Mouse (Mus musculus) macrophage (primary cell): ENCODE data around the gene Ubap2l. TPM values are rescaled to one million over a fixed set of nuclear protein-coding genes. Genes with fewer than 3 reads are reported as not detected.

Experiments
- H3K27ac ChIP-seq: fragments of 350-480 bp; formaldehyde crosslinking; 2 replicates; pipeline ENCODE4 v1.9.0; 2021
- H3K36me3 ChIP-seq: fragments of 350-480 bp; formaldehyde crosslinking; 2 replicates; pipeline ENCODE4 v1.9.0; 2021; ENCODE audit errors: inconsistent target
- H3K4me3 ChIP-seq: fragments of 350-480 bp; formaldehyde crosslinking; 2 replicates; pipeline ENCODE4 v1.9.0; 2021; ENCODE audit errors: inconsistent target
- H3K79me2 ChIP-seq: fragments of 350-480 bp; formaldehyde crosslinking; 2 replicates; pipeline ENCODE4 v1.9.0; 2021; ENCODE audit errors: inconsistent target
- WGBS: methylation state at CpG from one replicate; pipeline ENCODE4 v1.1.7; 2026; ENCODE audit warnings: inconsistent platforms; ENCODE audit not compliant: missing documents; 5-methylcytosine and 5-hydroxymethylcytosine counted together
- polyA plus RNA-seq: library from polyadenylated mRNA; stranded (reverse); fragments of 250-400 nt; gene quantifications from 3 replicates; pipeline ENCODE4 v1.2.4, GENCODE M21; 2018; ENCODE audit warnings: inconsistent platforms

The Ubap2l gene
- polyA plus RNA-seq, 1 experiment from 2014 or later: 411 TPM

DNA sequence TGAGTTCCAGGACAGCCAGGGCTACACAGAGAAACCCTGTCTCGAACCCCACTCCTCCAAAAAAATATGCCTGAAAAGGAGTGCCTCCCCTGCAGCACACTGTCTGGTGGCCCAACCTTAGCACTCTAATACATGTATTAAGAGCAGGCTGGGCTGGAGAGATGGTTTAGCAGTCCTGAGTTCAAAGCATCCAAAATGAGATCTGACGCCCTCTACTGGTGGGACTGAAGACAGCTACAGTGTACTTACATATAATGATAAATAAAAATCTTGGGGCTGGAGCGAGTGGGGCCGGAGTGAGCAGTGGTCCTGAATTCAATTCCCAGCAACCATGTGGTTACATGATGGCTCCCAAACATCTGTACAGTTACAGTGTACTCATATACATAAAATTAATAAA is 85.5 kb downstream of the Ubap2l start:
- peaks cover 13% of the 10 kb centered on the region; the same call in 1 of the 2 replicates for H3K79me2 ChIP-seq
- no peak overlapping the region for H3K27ac ChIP-seq
- 76% methylated on average over 4 of the region's 4 CpGs for WGBS
- no peak overlapping the region for H3K4me3 ChIP-seq
- no peaks in the 10 kb centered on the region for H3K36me3 ChIP-seq

DNA sequence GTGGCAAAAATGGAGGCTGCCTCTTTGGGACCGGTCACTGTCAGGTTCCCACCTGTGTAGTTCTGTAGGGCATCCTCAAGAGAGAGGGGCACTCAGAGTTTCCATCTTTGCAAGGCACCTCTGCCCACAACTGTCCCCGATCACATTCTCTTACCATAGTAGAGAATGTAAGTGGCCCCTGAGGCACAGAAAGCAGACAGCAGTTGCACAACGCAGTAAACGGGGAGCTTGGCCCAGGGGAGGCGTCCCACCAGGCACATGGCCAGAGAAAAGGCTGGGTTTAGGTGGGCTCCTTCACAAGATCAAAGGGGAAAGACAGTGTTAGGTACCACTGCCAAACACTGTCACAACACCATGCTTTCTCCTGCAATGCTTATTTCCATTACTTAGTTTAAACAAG is 86.5 kb downstream of the Ubap2l start:
- Histone ChIP-seq H3K36me3 (no peaks in the 10 kb centered on the region), H3K27ac (no peak overlapping the region), H3K4me3 (no peak overlapping the region), H3K79me2 (peaks cover 19% of the 10 kb centered on the region)
- 87% methylated on average over 5 of the region's 5 CpGs for WGBS

DNA sequence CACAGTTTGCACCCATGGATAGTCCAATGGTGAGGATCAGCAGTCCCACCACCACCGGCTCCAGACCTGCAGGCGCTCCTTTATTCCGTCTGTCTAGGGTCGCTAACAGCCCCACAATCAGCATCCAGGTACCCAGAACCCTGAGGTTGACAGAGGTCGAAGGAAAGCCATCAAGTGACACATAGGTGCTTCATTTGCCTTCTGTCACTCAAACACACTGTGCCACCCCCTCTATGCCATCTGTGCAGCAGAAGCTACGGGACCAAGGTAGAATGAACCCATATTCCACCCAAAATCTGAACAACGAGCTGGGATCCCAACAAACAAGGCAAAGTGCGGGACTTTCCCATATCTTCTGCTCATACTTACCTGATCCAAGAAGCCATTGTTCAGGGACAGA is 86.9 kb downstream of the Ubap2l start:
- WGBS: 93% methylated on average over 8 of the region's 8 CpGs
- Histone ChIP-seq H3K36me3 (no peaks in the 10 kb centered on the region), H3K79me2 (peaks cover 20% of the 10 kb centered on the region), H3K4me3 (no peak overlapping the region), H3K27ac (no peak overlapping the region)

DNA sequence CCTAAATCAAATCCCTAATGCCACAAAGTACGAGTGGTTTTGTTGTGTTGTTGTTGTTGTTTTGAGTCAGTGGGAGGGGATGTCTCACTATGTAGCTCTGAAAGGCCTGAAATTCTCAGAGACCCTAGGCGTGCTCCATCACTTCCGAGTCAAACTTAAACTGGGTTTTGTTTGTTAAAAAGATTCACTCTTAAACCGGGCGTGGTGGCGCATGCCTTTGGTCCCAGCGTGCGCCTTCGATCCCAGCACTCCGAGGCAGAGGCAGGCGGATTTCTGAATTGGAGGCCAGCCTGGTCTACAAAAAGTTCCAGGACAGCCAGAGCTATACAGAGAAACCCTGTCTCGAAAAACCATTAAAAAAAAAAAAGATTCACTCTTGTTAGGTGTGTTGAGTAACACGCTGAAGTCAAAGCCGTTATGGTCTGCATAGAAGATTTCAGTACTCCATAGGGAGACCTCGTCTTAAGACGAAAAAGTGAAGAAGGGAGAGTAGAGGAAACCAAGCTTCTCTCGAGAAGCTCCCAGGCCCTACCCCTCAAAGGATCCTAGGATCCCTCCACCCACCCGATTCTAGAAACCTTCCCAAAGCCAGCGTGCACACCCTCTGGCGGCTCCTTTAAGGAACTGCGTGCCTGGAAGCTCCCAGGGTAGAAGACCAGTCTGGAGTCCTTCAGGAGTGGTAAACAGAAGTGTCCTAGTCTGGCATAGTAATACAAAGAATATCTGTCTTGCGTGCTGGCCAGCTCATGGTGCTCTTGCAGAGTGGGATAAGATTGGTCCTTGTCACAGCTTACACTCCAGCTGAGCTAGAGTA is 88.3 kb downstream of the Ubap2l start:
- Histone ChIP-seq H3K79me2 (peaks cover 25% of the 10 kb centered on the region), H3K4me3 (peak overlapping the region; percentile 77), H3K27ac (peak overlapping the region; percentile 69), H3K36me3 (no peaks in the 10 kb centered on the region)
- WGBS: 17% methylated on average over 22 of the region's 22 CpGs

DNA sequence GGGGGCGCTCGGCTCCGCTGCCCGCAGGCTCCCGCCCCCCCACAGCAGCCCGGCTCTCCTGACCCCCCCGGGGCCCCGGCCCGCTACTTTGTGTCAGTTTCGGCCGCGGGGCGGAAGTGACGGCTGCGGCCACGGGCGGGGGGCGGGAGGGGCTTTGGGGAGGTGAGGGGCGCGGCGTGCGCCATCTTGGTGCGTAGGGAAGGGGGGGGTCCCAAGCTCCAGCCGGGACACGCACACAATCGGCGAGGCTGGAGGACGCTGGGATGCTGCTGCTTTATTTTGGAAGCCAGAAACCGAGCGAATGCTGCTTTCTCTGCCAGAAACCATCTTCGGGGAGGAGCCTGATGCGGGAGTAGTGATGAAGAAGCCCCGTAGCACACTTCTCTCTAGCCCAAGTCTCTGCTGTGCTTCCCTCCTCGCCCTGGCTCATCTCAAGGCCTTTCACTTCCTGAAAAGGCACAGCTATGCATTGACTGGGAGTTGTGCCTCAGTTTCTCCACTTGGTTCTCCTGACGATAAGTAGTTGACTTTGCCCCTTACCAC is 89.1 kb downstream of the Ubap2l start, which contains the start of gene Atp8b2:
TSS of gene Atp8b2 (minus strand) at position 288 of the 543 bp plus-strand sequence.
- under 1% methylated on average over 25 of the region's 35 CpGs for WGBS
- no peaks in the 10 kb centered on the region for H3K36me3 ChIP-seq
- peak within 1 kb of the TSS; percentile 77 for H3K4me3 ChIP-seq
- H3K79me2 ChIP-seq: peaks cover 25% of the 10 kb centered on the region
- peak within 1 kb of the TSS; percentile 69 for H3K27ac ChIP-seq

DNA sequence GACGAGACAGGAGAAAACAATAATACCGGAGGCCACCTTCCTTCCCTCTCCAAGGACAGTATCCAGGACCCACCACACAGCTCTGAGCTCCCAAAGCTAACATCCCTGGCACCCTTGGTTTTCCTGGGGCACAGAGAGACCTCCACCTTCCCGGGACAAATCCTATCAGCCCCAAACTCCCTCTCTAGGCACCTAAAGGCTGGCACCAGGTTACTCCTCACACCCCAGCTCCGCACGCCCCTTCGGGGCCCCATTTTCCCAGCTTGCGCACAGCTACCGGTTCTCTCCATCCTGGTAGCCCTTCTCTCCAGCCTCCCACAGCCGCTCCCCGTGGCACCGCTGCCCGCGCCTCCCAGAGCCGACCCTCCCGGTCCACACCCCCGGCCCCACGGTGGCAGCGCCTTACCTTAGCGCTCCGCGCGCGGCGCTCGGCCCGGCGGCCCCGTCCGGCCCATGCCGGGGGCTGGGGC is 89.6 kb downstream of the Ubap2l start:
- peak overlapping the region; percentile 54 for H3K27ac ChIP-seq

DNA sequence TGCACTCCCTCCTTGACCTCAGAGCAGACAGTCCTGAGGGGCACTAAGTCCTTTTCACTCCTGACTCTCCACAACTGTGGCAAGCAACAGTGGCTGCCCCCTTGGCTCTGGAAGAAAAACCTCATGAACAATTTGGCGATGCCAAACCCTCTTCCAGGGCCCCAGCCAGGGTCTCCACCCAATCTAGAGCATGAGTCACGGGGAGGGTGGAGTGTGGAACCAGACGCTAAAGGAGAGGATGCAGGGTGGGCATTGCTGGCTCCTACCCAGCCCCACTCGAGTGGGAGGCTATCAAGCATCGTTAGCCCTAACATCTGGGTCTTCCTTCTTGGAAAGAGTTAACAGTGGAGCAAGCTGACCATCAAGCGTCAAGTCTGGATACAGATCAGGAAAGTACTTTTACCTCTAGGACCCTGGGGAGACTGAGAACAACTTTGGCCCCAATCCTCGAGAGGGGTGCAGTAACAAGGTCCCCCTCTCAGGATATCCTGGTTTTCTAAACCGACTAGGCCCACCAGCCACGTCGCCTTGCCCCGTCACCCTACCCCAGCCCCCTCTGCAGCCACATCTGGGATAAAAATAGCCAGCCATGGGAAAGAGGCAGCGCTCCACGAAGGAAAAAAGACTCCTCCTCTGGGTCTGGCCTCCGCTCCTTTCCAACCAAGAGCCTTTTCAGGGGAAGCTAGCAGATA is 90.2 kb downstream of the Ubap2l start:
- 0 out of 2 replicates have a peak, but pooled peaks cover 6% of the 10 kb centered on the region for H3K36me3 ChIP-seq
- peaks cover 25% of the 10 kb centered on the region for H3K79me2 ChIP-seq
- peak overlapping the region; percentile 54 for H3K27ac ChIP-seq
- WGBS: 6% methylated on average over 11 of the region's 14 CpGs
- peak overlapping the region; percentile 75 for H3K4me3 ChIP-seq

More for the DNA sequence above, 89.6 kb downstream of the Ubap2l start:
- Histone ChIP-seq H3K36me3 (0 out of 2 replicates have a peak, but pooled peaks cover 4% of the 10 kb centered on the region), H3K79me2 (peaks cover 25% of the 10 kb centered on the region), H3K4me3 (peak overlapping the region; percentile 75)
- WGBS: 0% methylated on average over 28 of the region's 30 CpGs

DNA sequence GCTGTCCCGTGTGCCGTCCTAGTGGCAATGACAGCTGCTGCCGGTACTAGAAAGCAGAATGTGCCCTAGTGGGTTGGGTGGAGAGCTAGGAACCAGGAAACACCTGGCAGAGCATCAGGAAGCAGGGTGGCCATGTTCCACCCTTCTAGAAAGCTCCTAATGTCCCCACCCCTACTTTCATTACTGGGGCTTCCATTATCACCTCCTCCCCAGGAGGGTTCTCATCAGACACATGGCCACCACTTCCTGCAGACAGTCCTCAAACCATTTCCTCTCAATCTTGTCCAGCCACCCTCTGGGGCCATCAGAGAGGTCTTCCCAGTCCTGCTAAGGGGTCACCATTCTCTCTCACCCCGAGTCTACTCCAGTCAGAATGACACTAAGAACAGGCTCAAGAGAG is 91.0 kb downstream of the Ubap2l start:
- H3K79me2 ChIP-seq: peaks cover 25% of the 10 kb centered on the region
- WGBS: 19% methylated on average over 4 of the region's 4 CpGs
- 0 out of 2 replicates have a peak, but pooled peaks cover 6% of the 10 kb centered on the region for H3K36me3 ChIP-seq
- peak overlapping the region; percentile 75; the same call in 1 of the 2 replicates for H3K4me3 ChIP-seq
- peak overlapping the region; percentile 21; the same call in 1 of the 2 replicates for H3K27ac ChIP-seq

DNA sequence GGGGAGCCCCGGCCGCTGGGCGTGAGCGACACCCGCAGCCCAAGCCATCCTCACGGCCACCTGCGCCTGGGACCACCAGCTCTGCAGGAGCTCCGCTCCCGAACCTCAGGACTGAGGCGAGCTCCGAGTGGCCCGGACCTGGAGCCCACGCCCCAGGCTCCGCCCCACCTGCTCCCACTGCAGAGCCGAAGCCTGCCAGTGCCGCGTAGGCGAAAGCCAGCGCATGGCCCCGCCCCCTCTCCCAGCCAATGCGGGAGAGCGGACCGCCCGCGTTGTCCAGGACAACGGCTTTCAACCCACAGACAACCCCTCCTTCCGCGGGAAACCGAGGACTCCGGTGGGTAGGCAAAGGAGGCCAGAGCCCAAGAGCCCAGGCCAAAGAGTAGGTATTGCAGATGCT is 92.0 kb downstream of the Ubap2l start:
- H3K27ac ChIP-seq: no peak overlapping the region
- H3K36me3 ChIP-seq: peaks cover 16% of the 10 kb centered on the region; the same call in 1 of the 2 replicates

DNA sequence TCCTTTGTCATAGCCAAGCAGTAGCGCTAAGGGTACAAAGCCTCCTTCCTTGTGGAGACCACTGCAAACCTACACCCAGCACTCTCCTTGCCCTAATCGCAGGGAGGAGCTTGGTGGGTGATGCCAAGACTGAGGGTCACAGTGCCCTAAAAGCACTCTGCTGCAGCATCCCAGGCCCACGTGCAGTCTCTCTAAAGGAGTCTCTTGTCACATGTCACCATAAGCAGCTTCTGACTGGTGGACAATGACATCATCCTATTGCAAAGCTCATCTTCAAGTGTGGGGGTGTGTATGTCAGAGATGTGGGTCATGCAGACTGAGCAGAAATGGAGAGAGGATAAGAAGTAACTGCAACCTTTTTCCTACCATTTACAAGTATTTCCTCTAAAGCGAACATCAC is 93.0 kb downstream of the Ubap2l start:
- Histone ChIP-seq H3K4me3 (no peak overlapping the region), H3K27ac (no peak overlapping the region), H3K36me3 (peaks cover 16% of the 10 kb centered on the region; the same call in 1 of the 2 replicates), H3K79me2 (peaks cover 25% of the 10 kb centered on the region)
- 92% methylated on average over 4 of the region's 4 CpGs for WGBS

More for the DNA sequence above, 92.0 kb downstream of the Ubap2l start:
- Histone ChIP-seq H3K4me3 (no peak overlapping the region; the same call in 1 of the 2 replicates), H3K79me2 (peaks cover 25% of the 10 kb centered on the region)
- WGBS: under 1% methylated on average over 25 of the region's 30 CpGs

DNA sequence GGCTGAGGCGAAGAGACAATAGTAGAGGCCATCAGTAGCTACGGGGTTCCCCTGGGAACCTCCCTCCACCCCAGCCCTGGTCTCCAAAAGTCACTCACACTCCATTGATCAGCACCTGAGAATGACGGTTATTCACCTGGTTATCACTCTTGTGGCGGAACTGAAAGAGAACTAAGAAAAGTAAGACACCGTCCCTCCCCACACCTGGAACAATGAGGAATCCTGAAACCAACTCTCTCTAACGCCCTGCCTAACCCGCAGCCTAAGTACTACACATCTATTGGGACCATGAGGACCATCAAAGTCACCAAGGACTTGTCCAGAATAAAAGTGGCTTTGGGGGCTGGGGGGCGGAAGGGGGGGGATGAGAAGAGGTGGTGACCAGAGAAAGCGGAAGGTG is 94.5 kb downstream of the Ubap2l start:
- H3K4me3 ChIP-seq: no peak overlapping the region
- WGBS: 93% methylated on average over 9 of the region's 9 CpGs
- H3K36me3 ChIP-seq: peaks cover 22% of the 10 kb centered on the region; the same call in 1 of the 2 replicates
- H3K79me2 ChIP-seq: peaks cover 18% of the 10 kb centered on the region
- no peak overlapping the region for H3K27ac ChIP-seq

DNA sequence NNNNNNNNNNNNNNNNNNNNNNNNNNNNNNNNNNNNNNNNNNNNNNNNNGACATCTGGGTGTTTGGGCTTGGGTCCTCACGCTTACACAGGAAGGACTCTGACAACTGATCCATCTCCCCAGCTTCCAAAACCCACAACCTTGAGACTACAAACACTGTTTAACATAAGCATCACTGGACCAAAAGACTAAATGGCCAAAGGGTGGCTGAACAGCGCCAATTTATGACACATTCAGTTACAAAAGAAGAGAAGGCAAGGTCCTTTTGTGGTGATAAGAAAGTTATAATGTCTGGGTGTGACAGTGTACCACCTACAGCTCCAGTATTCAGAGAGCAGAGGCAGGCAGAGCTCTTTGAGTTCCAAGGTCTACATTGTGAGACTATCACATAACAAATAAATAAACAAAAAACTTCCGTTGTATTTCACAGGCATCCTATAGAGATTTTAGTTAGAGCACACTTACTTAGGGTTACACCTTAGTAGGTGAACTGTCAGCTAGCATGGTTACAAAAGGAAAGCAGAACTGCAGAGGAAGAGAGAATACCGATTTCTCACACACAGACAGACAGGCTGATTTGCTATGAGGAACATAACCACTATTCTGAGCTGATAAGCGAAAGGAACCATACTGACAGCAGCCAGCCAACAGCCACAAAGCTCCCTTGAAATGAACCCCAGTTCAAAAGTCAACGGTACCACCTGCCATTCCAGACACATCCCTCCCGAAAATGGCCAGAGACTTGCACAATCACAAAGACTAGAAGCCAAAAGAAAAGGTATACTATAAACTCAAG is 96.1 kb downstream of the Ubap2l start:
- WGBS: 96% methylated on average over 7 of the region's 7 CpGs

DNA sequence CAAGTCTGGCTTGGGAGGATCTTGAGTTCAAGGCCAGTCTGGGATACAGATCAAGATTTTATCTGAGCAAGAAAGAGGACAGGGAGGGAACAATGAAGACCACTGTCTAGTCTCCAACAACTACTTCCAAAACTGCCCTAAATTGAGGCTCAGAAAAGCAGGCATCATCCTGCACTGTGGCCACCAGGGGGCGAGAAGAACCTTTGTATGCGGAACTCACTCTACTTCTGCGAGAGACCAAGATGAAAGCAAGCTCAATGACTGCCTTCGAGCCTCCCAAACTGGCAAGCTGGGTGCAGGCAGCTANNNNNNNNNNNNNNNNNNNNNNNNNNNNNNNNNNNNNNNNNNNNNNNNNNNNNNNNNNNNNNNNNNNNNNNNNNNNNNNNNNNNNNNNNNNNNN is 99.0 kb downstream of the Ubap2l start:
- Histone ChIP-seq H3K79me2 (no peaks in the 10 kb centered on the region), H3K27ac (no peak overlapping the region), H3K4me3 (no peak overlapping the region), H3K36me3 (peaks cover 62% of the 10 kb centered on the region; the same call in 1 of the 2 replicates)
- 6% methylated on average over 4 of the region's 4 CpGs for WGBS

More for the DNA sequence above, 96.1 kb downstream of the Ubap2l start:
- Histone ChIP-seq H3K79me2 (peaks cover 10% of the 10 kb centered on the region), H3K27ac (no peak overlapping the region), H3K4me3 (no peak overlapping the region), H3K36me3 (peaks cover 35% of the 10 kb centered on the region; the same call in 1 of the 2 replicates)
